Comparison of ENCODE assay signal across 9 mouse cellular contexts in genomic region chr2:164531169-164531568, GRCm38 (mm10). TPM values are rescaled to one million over a fixed set of nuclear protein-coding genes. Genes with fewer than 3 reads are reported as not detected.
DNase-seq lines count a peak whose midpoint lies in the region; ATAC-seq and TF ChIP-seq lines count a peak whose summit lies in the region.
"Had no signal": no experiment of that assay in that cellular context is flagged by ENCODE, and none has a peak within 500 bp of the region (broad histone marks: within the 10 kb centered on the region; RNA-seq: fewer than 3 reads in every experiment).

No protein-coding gene starts in this region.

- H3K27ac ChIP-seq in lung, embryonic 14.5 days (ENCODE audit: low read depth) = no peak overlapping the region

- H3K4me2 ChIP-seq in lung, embryonic 14.5 days = no peak overlapping the region

- no peaks in the 10 kb centered on the region for H3K9me3 ChIP-seq in lung, embryonic 14.5 days (ENCODE audit: low read depth, low read length)

- H3K36me3 ChIP-seq in lung, embryonic 14.5 days (ENCODE audit: insufficient read depth) = no peaks in the 10 kb centered on the region

- intact Hi-C loops in gastrocnemius, postnatal 36 days (cut with DNase I) = no loop called here

- peak; percentile 35; the same call in 1 of the 2 replicates for ATAC-seq in lung, embryonic 14.5 days (ENCODE audit: insufficient read depth)

- 6% methylated on average over 3 of the region's 3 CpGs for WGBS in lung, embryonic 14.5 days

- H3K4me1 ChIP-seq in lung, embryonic 14.5 days (ENCODE audit: insufficient read depth) = no peaks in the 10 kb centered on the region

- peak; percentile 76 for DNase-seq in CD4-positive helper T cell, adult 2 months (ENCODE audit: low read depth, low spot score)
- DNase-seq in Muller cell, postnatal 12 days (ENCODE audit: inconsistent ontology term) = peak; percentile 45
- DNase-seq in cerebellum, adult 9-11 months = peak; percentile 50
- DNase-seq in gastrocnemius, postnatal 36 days = peak; percentile 41 to 48
- DNase-seq in kidney, postnatal 36 days = peak; percentile 68 to 88
- peak; percentile 87 for DNase-seq in lung, embryonic 14.5 days
- peak; percentile 65 for DNase-seq in right cerebral cortex, postnatal 25 days
- peak; percentile 60 to 84 for DNase-seq in urinary bladder, postnatal 4 days (ENCODE audit: low spot score in 2 of 2)

- no peak overlapping the region for H3K9ac ChIP-seq in lung, embryonic 14.5 days

- H3K4me3 ChIP-seq in lung, embryonic 14.5 days (ENCODE audit: low read depth, low read length) = no peak overlapping the region

- peak; percentile 96 for TF ChIP-seq CTCF in lung, embryonic 14.5 days (IDR thresholded peaks at IDR 0.05; ENCODE audit: low read depth)

- no peaks in the 10 kb centered on the region for H3K27me3 ChIP-seq in lung, embryonic 14.5 days (ENCODE audit: insufficient read depth, low read length)

RNA-seq across cellular contexts. Expression of gene Wfdc2, which starts 31.0 kb away (rescaled TPM):
- under 1 TPM in 1 of 2 experiments, not detected in 1; 0.71 TPM for total RNA-seq in gastrocnemius, postnatal 36 days (2021)
- 280 and 282 TPM in 2 replicates for polyA plus RNA-seq in lung, embryonic 14.5 days (2014; fragmentation: Nextera tagmentation; extraction: Ambion mirVana)

RNA-seq across cellular contexts. Expression of gene Pigt, which starts 33.8 kb away (rescaled TPM):
- 10 to 100 TPM; 31.8 to 32.5 TPM for total RNA-seq in gastrocnemius, postnatal 36 days (2021)
- 70.1 and 71.0 TPM in 2 replicates for polyA plus RNA-seq in lung, embryonic 14.5 days (2014; fragmentation: Nextera tagmentation; extraction: Ambion mirVana)

RNA-seq across cellular contexts. Expression of gene Spint3, which starts 42.1 kb away (rescaled TPM):
- total RNA-seq in gastrocnemius, postnatal 36 days (2021) = not detected
- not detected in 2 replicates for polyA plus RNA-seq in lung, embryonic 14.5 days (2014; fragmentation: Nextera tagmentation; extraction: Ambion mirVana)
- polyA plus RNA-seq: large intestine, adult 2 months had no signal

RNA-seq across cellular contexts. Expression of gene Dbndd2, which starts 45.3 kb away (rescaled TPM):
- total RNA-seq in gastrocnemius, postnatal 36 days (2021) = 10 to 100 TPM; 24.6 to 25.8 TPM
- 4.4 and 5.3 TPM in 2 replicates for polyA plus RNA-seq in lung, embryonic 14.5 days (2014; fragmentation: Nextera tagmentation; extraction: Ambion mirVana)

RNA-seq across cellular contexts. Expression of gene Wfdc6a, which starts 54.1 kb away (rescaled TPM):
- not detected for total RNA-seq in gastrocnemius, postnatal 36 days (2021)
- 0.65 and 0.95 TPM in 2 replicates for polyA plus RNA-seq in lung, embryonic 14.5 days (2014; fragmentation: Nextera tagmentation; extraction: Ambion mirVana)
- polyA plus RNA-seq: large intestine, adult 2 months had no signal
